Mouse (Mus musculus) liver, postnatal 0 days (tissue): ENCODE measurements around the gene Fyttd1. TPM values are rescaled to one million over a fixed set of nuclear protein-coding genes. Genes with fewer than 3 reads are reported as not detected.

Source experiments
- ATAC-seq: fragments of 200-750 bp; cut with Nextera tagmentation; 2 replicates; pipeline ENCODE4 v1.8.0; 2017; ENCODE audit warnings: mild to moderate bottlenecking, moderate library complexity
- DNase-seq: peaks from one replicate; pipeline ENCODE4 v3.0.0-alpha.2; 2016
- H3K27ac ChIP-seq: fragments of 300-500 bp; sonication (generic); 2 replicates; pipeline ENCODE4 v1.5.1; 2014; ENCODE audit warnings: antibody characterized with exemption, moderate library complexity, mild to moderate bottlenecking, low read depth
- H3K27me3 ChIP-seq: fragments of 300-500 bp; sonication (generic); 2 replicates; pipeline ENCODE4 v1.6.1; 2014; ENCODE audit warnings: low read length, control low read depth, mixed read lengths; ENCODE audit not compliant: insufficient read depth
- H3K36me3 ChIP-seq: fragments of 300-500 bp; sonication (generic); replicated peaks from 2 replicates; pipeline ENCODE4 v1.6.1; 2014; ENCODE audit warnings: mild to moderate bottlenecking, control low read depth, low read length, moderate library complexity, mixed read lengths; ENCODE audit not compliant: insufficient read depth
- H3K4me1 ChIP-seq: fragments of 300-500 bp; sonication (generic); 2 replicates; pipeline ENCODE4 v1.6.1; 2014; ENCODE audit warnings: antibody characterized with exemption, mild to moderate bottlenecking, control low read depth; ENCODE audit not compliant: insufficient read depth
- H3K4me2 ChIP-seq: fragments of 300-500 bp; sonication (generic); 2 replicates; pipeline ENCODE4 v1.6.1; 2014; ENCODE audit warnings: low read depth, mild to moderate bottlenecking, low read length, moderate library complexity, mixed read lengths
- H3K4me3 ChIP-seq: fragments of 300-500 bp; sonication (generic); 2 replicates; pipeline ENCODE4 v1.5.1; 2014; ENCODE audit warnings: low read depth, low read length
- H3K9ac ChIP-seq: fragments of 300-500 bp; sonication (generic); replicated peaks from 2 replicates; pipeline ENCODE4 v1.6.1; 2014; ENCODE audit warnings: mild to moderate bottlenecking, moderate library complexity
- H3K9me3 ChIP-seq: fragments of 300-500 bp; sonication (generic); 2 replicates; pipeline ENCODE4 v1.6.1; 2016; ENCODE audit warnings: mild to moderate bottlenecking, control low read depth, low read length, mixed read lengths
- CTCF ChIP-seq: sonication (generic); IDR thresholded peaks from 2 replicates; pipeline ENCODE4 v1.5.1; 2016; ENCODE audit warnings: antibody characterized with exemption, low read depth
- EP300 ChIP-seq: IDR thresholded peaks from 2 replicates; pipeline ENCODE4 v1.6.1; 2016; ENCODE audit warnings: antibody characterized with exemption, low read depth, mild to moderate bottlenecking
- WGBS: fragments of 180-500 bp; shearing (Covaris S2); extraction: QIAGEN DNeasy Blood & Tissue Kit; methylation state at CpG from one replicate; pipeline ENCODE4 v1.1.7; 2014; ENCODE audit not compliant: insufficient replicate concordance; 5-methylcytosine and 5-hydroxymethylcytosine counted together
- polyA plus RNA-seq: library from polyadenylated mRNA; unstranded; fragments of >200 nt; fragmentation: Nextera tagmentation; extraction: Ambion mirVana; gene quantifications from 2 replicates; pipeline ENCODE4 v1.2.1, GENCODE M21; 2015

Fyttd1 gene
- polyA plus RNA-seq, 1 experiment from 2014 or later: 40.6 TPM

DNA sequence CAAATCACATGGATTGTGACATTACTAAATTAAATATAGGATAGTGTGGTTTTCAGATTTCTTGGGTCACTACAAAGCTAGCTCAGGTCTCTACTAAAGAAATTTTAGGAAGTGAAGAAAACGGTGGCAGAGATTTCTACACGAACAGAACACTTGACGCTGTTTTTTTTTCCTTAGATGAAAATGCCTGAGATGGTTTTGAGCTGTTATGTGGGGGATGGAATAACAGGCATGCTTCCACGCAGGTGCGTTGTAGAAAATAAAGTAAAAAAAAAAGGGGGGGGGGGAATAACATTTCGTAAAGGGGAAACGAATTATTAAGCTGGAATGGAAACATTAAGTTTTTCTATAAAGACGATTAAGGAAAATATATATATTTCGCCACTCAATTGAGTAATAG is 469 bp upstream of the Fyttd1 start:
- H3K36me3 ChIP-seq: no peaks in the 10 kb centered on the region
- H3K4me1 ChIP-seq: peaks cover 14% of the 10 kb centered on the region
- H3K4me2 ChIP-seq: peak overlapping the region; percentile 92
- no peaks in the 10 kb centered on the region for H3K9me3 ChIP-seq
- H3K4me3 ChIP-seq: peak overlapping the region; percentile 75
- no peaks in the 10 kb centered on the region for H3K27me3 ChIP-seq
- WGBS: 18% methylated on average over 9 of the region's 9 CpGs
- ATAC-seq (no peak), DNase-seq (no peak)
- H3K27ac ChIP-seq: peak overlapping the region; percentile 86
- TF ChIP-seq EP300 (no peak), CTCF (no peak)
- H3K9ac ChIP-seq: peak overlapping the region; percentile 87; the same call in 1 of the 2 replicates

DNA sequence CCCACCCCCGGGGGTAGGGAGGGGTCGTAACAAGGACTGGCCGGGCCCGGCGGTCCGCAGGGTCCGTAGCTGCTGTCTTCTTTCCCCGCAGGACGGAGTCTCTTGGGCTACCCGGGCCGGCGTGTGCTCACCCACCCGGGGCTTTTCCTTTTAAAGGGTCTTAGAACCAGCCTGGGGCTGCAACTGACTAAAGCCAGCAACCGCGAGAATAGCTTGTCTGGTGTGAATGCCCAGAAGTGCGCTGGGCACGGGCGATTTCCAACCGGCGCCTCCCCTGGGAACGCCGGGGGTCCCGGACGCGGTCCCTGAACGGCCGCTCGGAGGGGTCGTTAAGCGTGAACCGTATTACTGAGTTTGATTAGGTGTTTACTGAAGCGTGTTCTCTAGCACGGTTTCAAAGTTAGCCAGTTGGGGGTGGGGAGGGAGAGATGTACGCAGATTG is 878 bp downstream of the Fyttd1 start:
- H3K9ac ChIP-seq: peak overlapping the region; percentile 87
- WGBS: under 1% methylated on average over 32 of the region's 34 CpGs
- peak; percentile 32 for DNase-seq

DNA sequence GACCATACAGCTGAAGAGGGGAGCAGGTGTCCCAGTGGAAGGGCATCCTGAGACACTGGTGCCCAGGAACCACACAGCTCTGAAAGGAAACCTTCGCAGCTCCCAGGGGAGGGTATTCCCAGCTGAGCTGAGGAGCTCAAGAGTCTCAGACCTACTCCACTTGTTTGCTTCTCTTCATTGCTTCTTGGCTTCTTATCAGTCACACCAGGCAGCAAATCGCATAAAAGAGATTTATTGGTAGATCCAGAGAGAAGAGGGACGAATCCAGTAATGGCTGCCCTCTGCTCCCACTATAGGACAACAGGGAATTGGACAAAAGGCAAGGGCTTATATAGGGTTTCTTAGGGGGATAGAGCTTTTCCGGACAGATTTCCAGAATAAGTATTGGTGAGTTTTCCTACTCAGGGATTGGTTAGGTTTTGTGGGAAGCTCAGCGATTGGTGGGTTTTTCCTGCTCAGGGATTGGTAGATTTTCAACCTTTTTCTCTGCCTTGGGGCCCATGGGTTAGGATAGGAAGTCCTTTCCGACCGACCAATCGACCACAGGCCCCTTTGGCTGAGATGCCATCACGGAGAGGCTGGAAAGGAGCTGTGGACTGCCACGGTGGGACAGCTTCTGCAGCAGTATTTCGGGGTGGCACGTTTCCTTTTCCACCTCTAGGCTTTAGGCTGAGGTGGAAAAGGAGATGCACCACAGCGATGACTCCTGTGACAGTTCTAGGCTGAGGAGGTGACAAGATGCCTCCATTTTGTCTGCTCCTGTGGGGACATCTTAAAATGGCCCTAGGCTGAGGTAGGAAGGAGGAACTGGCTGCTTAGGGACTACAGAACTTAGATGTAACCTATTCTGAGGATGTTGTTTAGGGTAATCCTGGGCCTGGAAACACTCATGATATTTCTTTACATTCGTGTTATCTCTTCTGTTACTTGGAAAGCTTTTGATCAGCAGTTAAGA is 1.9 kb downstream of the Fyttd1 start:
- Histone ChIP-seq H3K27me3 (no peaks in the 10 kb centered on the region), H3K36me3 (peaks cover under 1% of the 10 kb centered on the region; the same call in 1 of the 2 replicates), H3K27ac (no peak overlapping the region), H3K4me3 (peak overlapping the region; percentile 2; the same call in 1 of the 2 replicates), H3K4me2 (peak overlapping the region; percentile 92), H3K9ac (peak overlapping the region; percentile 18; the same call in 1 of the 2 replicates), H3K4me1 (peaks cover 16% of the 10 kb centered on the region), H3K9me3 (no peaks in the 10 kb centered on the region)
- ATAC-seq (no peak), DNase-seq (no peak)
- 80% methylated on average over 14 of the region's 14 CpGs for WGBS
- TF ChIP-seq CTCF (no peak), EP300 (no peak)

More for the DNA sequence above, 878 bp downstream of the Fyttd1 start:
- ATAC-seq: no peak
- peak overlapping the region; percentile 92 for H3K4me2 ChIP-seq
- no peak for TF ChIP-seq CTCF
- TF ChIP-seq EP300: no peak
- no peaks in the 10 kb centered on the region for H3K36me3 ChIP-seq
- peak overlapping the region; percentile 86 for H3K27ac ChIP-seq
- peak overlapping the region; percentile 75 for H3K4me3 ChIP-seq
- H3K27me3 ChIP-seq: no peaks in the 10 kb centered on the region
- H3K4me1 ChIP-seq: peaks cover 16% of the 10 kb centered on the region
- H3K9me3 ChIP-seq: no peaks in the 10 kb centered on the region

DNA sequence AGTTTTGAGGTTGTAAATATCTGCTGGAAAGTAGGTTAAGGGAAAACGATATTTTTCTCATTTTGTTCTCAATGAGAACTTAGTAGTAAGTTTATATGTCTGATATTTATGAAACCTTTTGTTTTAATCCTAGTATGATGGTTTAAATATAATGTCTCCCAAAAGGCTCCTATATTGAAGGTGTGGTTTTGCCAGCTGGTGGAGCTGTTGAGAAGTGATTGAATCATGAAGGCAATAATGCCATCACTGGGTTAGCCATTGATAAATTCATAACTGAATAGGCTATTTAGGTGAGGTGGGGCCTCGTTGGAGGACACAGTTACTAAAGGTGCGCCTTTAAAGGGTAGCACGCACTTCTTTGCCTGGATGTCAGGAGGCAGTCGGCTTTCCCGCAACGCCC is 4.2 kb downstream of the Fyttd1 start:
- peak; percentile 30; the same call in 1 of the 2 replicates for TF ChIP-seq CTCF
- TF ChIP-seq EP300: no peak
- Histone ChIP-seq H3K4me3 (no peak overlapping the region), H3K27ac (no peak overlapping the region), H3K9me3 (no peaks in the 10 kb centered on the region), H3K4me2 (no peak overlapping the region), H3K4me1 (peaks cover 13% of the 10 kb centered on the region), H3K9ac (no peak overlapping the region), H3K27me3 (no peaks in the 10 kb centered on the region), H3K36me3 (peaks cover 8% of the 10 kb centered on the region; the same call in 1 of the 2 replicates)
- 82% methylated on average over 7 of the region's 7 CpGs for WGBS
- DNase-seq: no peak
- no peak for ATAC-seq

DNA sequence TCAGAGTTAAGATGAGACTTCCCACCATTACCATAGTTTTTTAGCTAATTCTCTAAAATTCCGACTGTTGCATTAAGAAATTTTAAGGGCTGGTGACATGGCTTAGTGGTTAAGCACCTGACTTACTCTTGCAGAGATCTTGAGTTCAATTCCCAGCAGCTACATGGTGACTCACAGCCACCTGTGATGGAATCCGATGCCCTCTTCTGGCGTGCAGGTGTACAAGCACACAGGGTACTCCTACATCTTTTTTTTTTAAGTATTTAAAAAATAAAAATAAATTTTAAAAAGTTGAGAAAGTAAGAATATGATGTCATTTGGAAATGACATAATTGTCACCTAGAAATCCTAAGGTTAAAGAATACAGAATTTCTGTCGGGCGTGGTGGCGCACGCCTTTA is 10.7 kb downstream of the Fyttd1 start:
- 84% methylated on average over 7 of the region's 7 CpGs for WGBS
- DNase-seq (no peak), ATAC-seq (no peak)
- Histone ChIP-seq H3K27ac (no peak overlapping the region), H3K36me3 (peaks cover 21% of the 10 kb centered on the region), H3K27me3 (no peaks in the 10 kb centered on the region), H3K4me1 (no peaks in the 10 kb centered on the region), H3K4me2 (no peak overlapping the region), H3K9me3 (no peaks in the 10 kb centered on the region), H3K9ac (no peak overlapping the region), H3K4me3 (no peak overlapping the region)
- no peak for TF ChIP-seq EP300
- peak; percentile 41; the same call in 1 of the 2 replicates for TF ChIP-seq CTCF

DNA sequence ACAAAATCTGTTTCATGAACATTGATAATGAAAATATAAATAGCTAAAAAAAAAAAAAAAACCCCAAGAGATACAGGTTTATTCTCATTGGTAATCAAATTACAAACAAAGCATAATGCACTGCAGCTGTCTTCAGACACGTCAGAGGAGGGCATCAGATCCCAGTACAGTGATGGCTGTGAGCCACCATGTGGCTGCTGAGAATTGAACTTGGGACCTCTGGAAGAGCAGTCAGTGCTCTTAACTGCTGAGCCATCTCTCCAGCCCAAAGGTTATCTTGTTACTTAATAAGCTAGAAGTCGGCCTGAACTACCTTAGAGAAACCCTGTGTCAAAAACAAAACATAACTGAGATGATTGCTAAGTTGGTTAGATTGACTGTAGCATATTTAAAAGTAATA is 12.6 kb downstream of the Fyttd1 start:
- Histone ChIP-seq H3K4me2 (no peak overlapping the region), H3K4me1 (no peaks in the 10 kb centered on the region), H3K4me3 (no peak overlapping the region), H3K27ac (no peak overlapping the region), H3K36me3 (peaks cover 19% of the 10 kb centered on the region), H3K9ac (no peak overlapping the region), H3K9me3 (no peaks in the 10 kb centered on the region), H3K27me3 (no peaks in the 10 kb centered on the region)
- 38% methylated on average over 2 of the region's 2 CpGs for WGBS
- ATAC-seq (no peak), DNase-seq (no peak)
- no peak for TF ChIP-seq EP300
- no peak for TF ChIP-seq CTCF
